Mouse (Mus musculus) liver, embryonic 14 days (tissue): ENCODE measurements around the gene Slco3a1. TPM values are rescaled to one million over a fixed set of nuclear protein-coding genes. Genes with fewer than 3 reads are reported as not detected.

ENCODE experiments used
- polyA plus RNA-seq: library from polyadenylated mRNA; depleted of rRNA; stranded (reverse); fragments of >200 nt; gene quantifications from 2 replicates; pipeline ENCODE4 v1.2.3, GENCODE M21; 2012; rRNA removed

Slco3a1 gene
- polyA plus RNA-seq = 0.63 and 0.82 TPM in 2 replicates

GRCm38 (mm10) chr7:74554608-74555311 is at the start of gene Slco3a1:
Slco3a1 (minus strand) TSS chr7:74554780.

